Mouse (Mus musculus) cortical plate, adult 2 months (tissue): ENCODE data around the gene S1pr3.

ENCODE experiments used
- CTCF ChIP-seq: fragments of 200-500 bp; IDR thresholded peaks from 2 replicates; pipeline ENCODE4 v1.5.1; 2011; ENCODE audit warnings: mild to moderate bottlenecking, control low read depth, low read length; ENCODE audit not compliant: insufficient read depth; ENCODE audit errors: extremely low read depth
- POLR2A ChIP-seq: fragments of 200-500 bp; IDR thresholded peaks from 2 replicates; pipeline ENCODE4 v1.6.1; 2011; ENCODE audit warnings: mild to moderate bottlenecking, low read length, control low read depth; ENCODE audit not compliant: insufficient read depth; ENCODE audit errors: extremely low read depth

DNA sequence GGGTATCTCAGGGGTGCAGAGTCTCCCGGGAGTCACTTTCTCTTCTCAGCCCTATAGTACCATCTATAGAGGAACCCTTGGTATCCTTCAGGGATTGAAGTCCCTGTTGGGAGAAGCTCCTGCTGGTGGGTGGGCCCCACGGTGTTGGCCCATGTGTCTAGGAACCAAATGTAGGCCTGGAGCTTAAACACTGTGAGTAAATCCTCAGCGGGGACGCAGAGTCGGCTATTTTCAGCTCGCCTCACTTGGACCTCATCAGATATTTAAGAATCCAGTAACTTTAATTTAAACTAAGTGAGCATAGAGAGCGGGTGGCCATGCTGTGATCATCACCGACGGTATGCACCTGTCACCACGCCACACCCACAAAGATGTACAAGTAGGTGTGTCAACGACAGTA, 8.3 kb downstream of the S1pr3 start:
- TF ChIP-seq CTCF (no peak), POLR2A (no peak)
